Mouse (Mus musculus): ENCODE measurements around the gene Atp6v0c.
"Not testable (repeated sequence)": the region's sequence is repeated elsewhere in the genome, so short reads cannot be mapped to it uniquely, and the experiment has no call there.

Gene Atp6v0c

DNA sequence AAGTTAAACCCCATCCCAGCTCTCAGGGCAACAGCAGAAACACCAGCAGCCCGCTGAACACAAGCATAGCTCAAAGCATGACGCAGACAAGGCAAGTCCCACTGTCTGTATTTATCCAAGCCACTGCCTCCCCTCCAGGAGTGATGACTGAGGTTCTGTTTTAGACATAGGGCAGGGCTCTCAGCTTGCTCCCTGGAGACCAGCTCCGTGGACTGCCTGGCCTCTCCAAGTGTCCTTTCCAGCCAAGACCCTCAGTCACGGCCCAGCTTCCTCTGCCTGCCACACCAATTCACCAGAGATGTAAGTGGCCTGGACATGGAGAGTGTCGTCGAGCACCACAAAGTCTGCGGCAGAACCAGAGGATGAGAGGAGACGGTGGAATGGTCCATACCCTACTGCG, 13.8 kb downstream of the Atp6v0c start:
- no peak for DNase-seq

DNA sequence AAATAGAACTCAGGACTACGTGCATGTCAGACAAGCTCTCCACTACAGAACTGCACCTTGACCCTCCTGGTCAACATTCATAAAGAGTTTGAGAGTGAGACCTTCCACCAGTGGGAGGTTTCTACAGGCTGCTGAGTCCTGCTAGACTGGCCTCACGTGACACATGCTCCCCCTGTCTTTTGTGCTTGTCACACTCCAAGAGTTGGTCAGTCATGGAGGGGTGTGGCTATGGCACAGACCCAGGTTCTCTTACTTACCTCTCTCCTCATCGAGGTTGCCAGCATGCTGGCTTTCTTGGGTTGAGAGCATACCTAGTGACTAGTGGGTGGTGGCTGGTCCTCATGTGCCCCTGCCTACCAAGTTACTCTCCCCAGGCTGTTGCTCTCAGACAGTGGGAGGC, 15.0 kb downstream of the Atp6v0c start:
- DNase-seq: peak; percentile 37

DNA sequence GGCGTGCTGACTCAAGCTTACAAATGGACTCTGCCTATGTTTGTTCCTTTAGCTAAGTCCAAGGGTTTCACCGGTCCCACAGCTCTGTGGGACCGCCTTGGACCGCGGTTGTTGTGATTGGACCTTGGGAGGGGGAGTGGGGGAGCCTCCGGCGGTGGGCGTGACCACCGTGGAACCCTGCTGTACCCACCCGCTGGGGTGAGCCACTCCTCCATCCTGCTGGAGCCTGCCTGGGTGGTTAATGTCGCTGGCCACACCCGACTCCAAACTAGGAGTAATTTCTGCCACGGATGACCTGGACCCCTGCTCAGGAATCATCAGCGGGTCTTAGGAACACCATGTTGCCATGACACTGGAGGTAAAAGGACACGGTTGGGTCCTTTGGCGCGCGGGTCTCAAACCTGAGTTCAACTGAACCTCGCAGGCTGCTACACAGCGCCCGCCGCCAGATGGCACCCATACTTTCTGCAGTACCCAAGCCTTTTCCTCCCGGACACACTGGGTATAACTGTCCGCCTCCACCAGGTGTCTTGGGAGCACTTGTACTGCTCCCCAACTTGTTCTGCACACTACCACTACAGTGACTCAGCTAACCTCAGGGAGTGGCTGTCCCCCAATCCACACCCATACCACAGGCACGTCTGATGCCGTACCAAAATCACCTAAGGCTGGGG, 17.5 kb downstream of the Atp6v0c start:
- peak; percentile 83 for DNase-seq

DNA sequence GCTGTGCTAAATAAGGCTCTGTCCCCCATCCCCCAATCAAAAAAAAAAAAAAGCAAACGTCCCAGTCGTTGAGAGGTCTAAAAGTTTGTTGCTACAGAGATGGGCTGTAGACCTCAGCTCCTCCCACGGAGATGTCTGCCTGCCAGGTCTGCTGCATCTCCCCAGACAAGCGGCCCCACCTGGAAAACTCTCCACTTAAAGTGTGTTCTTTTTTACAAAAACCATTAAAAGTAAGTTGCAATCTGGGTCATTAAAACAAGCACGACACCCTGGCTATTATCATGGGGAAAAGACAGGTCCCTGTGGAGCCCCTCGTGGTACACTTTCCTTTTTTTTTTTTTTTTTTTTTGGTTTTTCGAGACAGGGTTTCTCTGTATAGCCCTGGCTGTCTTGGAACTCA, 18.1 kb downstream of the Atp6v0c start:
- DNase-seq: no peak

DNA sequence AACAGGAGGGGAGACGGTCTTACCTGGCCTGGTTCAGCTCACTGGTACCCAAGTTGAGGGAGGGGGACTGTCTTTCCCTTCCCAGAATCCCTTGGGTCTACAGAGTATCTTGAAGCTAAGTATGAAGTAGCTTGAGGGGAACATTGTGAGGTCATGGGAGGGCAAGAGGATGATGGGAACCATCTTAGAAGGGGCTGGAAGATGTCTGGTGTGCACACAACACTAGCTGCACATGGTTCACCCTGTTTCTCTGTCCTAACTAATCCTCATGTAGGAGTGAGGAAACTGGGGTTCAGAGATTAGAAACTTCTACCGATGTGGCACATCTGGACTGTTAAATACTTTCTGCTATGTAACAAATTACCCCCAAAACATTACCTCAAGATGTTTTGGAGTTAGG, 18.7 kb downstream of the Atp6v0c start, which contains the start of gene Pdpk1:
TSS of gene Pdpk1 (minus strand) at position 101 of the 400 bp plus-strand sequence.
- no peak for DNase-seq

DNA sequence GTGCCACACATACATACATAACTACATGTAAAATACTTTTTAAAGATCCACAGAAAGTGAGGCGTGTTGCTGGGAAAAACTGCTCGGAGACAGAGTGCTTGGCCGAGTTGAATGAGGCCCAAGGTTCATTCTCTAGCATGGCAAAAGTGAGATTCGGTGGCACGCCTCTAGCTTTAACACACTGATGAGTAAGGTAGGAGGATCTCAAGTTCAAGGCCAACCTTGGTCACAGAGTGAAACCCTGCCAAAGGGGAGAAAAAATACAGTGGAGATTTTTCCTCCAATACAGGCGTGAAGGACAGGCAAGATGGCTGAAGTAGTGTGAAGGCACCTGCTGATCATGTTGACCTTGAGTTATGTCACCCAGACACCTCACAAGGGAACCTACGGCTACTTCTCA, 20.1 kb downstream of the Atp6v0c start:
- no peak for DNase-seq

DNA sequence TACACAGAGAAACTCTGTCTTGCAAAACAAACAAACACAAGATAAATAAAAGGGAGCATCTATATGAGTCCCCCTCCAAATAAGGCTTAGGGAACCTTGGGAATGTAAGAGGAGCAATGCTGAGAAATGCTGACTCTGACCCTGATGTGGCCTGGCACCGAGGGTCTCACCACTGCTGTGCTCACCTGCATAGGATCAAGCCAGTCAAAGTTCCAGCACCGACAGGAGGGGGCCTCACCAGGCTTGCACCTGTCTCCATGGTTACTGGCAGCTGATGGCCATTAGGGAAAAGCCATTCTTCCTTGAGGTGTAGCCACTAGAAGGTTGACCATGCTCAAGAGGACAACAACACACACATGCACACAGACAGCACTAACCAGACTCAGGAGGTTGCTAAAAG, 26.6 kb downstream of the Atp6v0c start:
- no peak for DNase-seq

DNA sequence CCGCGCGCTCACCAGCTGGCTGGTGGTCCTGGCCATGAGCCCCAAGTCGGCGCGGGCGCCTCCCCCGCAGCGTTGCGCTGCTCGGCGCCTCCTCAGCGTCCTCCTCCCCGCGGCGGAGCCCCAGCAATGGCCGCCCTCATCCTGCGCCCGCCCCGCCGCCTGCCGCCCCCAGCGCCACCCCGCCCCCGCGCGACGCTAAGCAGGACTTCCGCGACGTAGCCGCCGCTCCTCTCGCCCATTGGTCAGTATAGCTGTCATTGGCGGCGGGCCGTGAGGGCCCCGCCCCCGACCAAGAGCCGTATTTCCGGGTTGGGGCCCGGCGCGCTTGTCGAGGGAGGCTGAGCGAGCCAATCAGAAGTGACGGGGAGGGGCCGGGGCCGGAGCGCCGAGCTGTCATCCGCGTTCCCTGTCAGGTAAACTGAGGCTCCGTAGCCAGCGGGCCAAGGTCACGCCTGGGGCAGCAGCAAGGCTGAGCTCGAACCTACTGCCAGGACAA, 28.0 kb downstream of the Atp6v0c start:
- DNase-seq: peak; percentile 97

DNA sequence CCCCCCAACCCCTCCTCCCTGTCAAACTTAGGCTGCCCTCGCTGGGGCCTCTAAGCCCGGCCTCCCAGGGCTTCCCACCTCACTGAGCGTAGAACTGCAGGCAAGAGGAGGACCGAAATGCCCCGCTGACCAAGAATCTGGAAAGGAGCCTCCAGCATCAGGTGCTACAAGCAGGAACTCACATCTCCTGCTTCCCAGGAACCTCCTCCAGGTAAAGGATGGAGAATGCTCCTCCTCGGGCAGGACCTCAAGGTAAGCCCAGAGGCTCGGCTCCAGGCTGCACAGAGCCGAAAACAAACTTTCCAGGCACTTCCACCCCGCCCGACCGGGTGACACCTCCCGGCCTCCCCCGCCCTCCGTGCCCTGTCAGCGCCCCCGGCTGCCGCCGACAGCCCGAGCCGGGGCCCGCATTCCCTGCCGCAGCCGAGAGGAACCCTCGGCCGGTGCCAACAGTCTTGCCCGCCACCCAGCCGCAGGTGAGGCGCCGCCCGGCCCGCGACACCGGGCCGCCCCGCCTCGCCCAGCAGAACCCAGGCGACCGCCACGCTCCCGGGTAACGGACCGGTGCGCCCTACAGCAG, 28.6 kb downstream of the Atp6v0c start:
- no peak for DNase-seq

DNA sequence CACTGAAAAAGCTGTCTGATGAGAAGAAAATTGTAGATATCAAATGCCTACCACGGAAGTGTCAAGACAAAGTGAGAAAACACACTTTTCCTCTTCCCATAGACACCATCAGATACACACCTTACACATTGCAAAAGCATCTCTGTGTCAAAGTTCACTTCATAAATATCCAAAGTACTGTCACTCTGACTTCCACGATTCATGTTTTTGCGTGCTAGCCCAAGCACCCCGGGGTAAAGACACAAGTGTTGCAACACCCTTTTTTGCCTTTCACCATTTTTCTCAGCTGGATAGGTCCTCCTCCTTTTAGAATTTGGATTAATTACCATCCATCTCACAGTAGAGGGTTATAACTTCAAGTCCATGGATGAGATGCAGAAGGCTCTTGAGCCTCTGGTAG, 29.5 kb downstream of the Atp6v0c start:
- DNase-seq: no peak

DNA sequence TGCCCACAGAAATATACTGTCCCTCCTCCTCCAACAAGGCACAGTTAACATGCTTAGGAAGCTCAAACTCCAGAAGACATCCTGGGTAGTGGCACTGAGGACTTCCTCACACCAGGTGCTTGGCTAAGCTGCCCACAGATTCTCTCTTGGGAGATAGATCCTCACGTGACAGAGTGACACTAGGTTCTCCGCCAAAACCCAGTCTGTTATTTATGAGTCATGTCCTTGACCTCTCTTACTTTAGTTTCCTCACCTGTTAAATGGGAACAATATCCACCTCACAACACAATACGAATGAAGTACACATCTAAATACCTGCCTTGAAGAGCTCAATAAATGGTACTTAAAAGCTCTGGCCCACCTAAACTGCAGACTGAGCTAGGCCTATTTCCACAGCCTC, 30.2 kb downstream of the Atp6v0c start:
- no peak for DNase-seq

DNA sequence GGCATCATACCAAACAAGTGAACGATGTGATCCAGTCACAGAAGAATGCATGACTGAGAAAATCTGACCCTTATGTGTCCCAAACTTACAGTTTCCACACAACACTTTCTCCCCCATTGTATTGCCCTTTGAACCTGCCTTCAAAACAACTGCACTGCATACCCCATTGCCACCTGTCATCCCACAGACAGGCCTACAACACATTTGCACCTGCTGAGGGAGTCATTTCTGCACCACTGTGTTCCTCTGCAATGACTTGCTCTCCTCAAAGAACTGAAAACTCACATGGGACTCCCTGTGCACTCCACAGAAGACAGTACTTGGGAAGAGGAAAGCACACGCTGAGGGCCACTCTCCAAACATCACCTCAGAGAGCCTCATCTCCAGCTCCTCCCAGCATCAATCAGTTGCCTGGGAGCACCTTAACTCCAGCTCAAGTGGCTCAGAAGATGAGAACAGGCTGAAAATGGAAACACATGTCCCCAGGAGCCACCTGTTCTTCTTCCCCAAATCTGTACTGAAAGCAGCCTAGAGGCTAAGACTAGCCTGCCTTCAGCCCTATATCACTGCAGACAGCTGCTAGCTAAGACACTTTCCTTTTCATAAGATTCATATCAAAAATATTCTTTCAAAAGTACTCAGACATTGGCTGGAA, 32.1 kb downstream of the Atp6v0c start:
- no peak for DNase-seq

DNA sequence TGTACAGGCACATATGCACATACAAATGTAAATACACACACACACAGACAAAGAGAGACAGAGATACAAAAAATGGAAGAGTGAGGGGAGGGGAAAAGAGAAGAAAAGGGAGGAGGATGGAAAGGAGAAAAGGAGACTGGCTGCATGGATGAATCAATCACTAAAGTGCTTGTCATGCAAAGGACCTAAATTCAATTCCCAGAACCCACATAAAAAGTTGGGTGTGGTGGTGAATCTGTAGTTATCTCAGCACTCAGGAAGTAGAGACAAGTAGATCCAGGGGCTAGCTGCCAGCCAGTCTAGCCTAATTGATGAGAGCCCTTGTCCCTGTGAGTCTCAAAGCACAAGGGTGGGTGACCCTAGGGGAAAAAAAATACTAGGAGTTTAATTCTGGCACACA, 35.4 kb downstream of the Atp6v0c start:
- DNase-seq: no peak

DNA sequence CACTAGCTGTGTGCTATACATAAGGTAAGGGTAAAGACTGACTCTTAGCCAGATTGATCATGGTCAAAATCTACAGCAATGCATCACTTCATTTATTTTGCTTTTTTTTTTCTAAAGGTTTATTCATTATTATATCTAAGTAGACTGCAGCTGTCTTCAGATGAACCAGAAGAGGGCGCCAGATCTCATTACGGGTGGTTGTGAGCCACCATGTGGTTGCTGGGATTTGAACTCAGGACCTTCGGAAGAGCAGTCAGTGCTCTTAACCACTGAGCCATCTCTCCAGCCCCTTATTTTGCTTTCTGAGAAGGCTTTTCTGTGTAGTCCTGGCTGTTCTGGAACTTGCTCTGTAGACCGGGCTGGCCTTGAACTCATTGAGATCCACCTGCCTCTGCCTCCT, 36.6 kb downstream of the Atp6v0c start:
- not testable (repeated sequence) for DNase-seq

DNA sequence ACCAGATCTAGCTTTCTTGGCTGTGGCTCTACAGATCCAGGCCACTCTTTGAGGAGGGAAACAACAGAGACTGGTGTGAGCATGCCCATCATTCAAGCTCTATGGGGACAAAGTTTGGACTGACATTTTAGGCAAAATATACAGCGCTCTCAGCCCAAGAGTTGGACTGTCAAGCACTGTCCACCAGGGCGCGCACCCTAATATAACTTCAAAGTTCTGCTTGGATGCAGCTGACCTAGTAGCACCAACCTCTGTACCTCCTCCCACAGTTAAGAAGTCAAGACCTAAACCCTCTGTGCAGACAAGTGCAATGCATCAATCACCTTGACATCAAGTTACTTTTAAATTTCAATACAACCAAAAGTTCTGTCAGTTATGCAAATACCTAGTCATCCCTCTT, 37.9 kb downstream of the Atp6v0c start:
- DNase-seq: no peak

DNA sequence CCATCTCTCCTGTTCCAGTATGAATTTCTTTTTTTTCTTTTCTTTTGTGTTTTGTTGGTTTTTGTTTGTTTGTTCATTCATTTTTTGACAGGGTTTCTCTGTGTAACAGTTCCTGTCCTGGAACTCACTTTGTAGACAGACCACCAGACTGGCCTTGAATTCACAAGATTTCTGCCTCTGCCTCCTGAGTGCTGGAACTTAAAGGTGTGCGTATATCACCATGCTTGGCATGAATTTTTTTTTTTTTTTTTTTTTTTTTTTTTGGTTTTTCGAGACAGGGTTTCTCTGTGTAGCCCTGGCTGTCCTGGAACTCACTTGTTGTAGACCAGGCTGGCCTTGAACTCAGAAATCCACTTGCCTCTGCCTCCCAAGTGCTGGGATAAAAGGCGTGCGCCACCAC, 40.3 kb downstream of the Atp6v0c start:
- DNase-seq: not testable (repeated sequence)

DNA sequence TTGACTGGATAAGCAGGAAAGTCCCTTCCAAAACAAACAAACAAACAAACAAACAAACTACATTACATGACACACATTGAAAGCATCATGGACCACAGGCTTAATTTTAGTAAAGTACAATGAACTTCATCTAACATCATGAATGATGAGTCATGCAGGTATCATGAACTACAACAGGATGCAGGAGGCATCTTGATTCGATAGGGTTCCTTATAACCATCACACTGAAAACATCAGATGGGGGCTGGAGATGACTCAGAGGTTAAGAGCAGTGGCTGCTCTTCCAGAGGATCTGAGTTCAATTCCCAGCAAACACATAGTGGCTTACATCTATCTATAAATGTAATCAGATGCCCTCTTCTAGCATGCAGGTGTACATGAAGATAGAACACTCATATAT, 41.9 kb downstream of the Atp6v0c start:
- DNase-seq: no peak

DNA sequence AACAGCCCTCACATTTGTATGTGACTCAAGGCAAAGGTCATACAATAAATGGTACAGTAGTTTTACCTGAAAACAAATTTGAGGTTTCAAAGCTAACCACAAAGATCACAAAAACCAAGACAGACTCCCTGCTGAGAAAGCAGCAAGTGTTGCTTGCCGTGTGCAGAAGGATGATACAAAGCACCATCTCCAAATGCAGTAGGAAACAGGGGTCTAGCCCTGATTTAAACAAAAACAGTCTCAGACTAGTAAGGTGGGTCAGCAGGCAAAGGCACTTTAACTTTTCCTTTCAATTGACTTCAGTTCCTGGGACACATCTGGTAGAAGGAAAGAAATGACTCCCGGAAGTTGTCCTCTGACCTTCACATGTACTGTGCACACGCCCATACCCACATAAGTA, 42.7 kb downstream of the Atp6v0c start:
- DNase-seq: no peak

DNA sequence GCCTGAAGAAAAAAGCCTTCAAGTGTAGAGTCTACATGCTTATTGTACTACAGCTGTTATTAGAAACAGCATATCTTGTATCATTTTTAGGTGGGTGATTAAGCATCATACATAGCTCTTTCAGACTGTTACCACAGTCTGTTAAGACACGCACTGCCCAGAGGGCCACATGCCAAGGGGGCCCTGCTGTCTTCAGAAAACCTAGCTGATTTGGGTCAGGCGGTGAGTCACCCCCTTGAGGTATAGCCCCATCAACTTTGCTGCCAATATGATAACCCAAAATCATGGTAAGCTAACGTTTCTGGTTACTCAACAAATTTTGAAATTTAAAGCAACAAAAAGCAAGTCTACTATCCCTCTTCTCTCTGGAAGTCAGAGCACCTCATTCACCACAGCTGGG, 50.1 kb downstream of the Atp6v0c start:
- no peak for DNase-seq
